Mouse (Mus musculus) heart, adult 18-20 months (tissue): ENCODE results near the gene Usp39. TPM values are rescaled to one million over a fixed set of nuclear protein-coding genes. Genes with fewer than 3 reads are reported as not detected.

Experiments used
- DNase-seq, 2 experiments: peaks; one replicate each; pipeline ENCODE4 v3.0.0; 2021 to 2022; ENCODE audit warnings: mixed read lengths in 1 of 2
- long read RNA-seq, 2 experiments: library from polyadenylated mRNA; stranded (forward); transcript quantifications; one replicate each; pipeline ENCODE4 v2.0.0; 2021
- total RNA-seq, 2 experiments: library from RNA; stranded (reverse); gene quantifications; 2 replicates each; pipeline ENCODE4 v1.2.3; 2021

Usp39 gene
- total RNA-seq = 10 to 100 TPM; 15.9 to 16.1 TPM
- long read RNA-seq, experiment 1, transcript Usp39-201 (13 exons, 2,244 nt) = major isoform, 16 of 19 reads
- long read RNA-seq, experiment 1, partial matches to known transcripts = 1 of 19 reads
- long read RNA-seq, experiment 1, other reads (novel, unspliced or antisense) = 2 of 19 reads
- long read RNA-seq, experiment 2, transcript Usp39-201 (13 exons, 2,244 nt) = major isoform, 7 of 8 reads
- long read RNA-seq, experiment 2, partial matches to known transcripts = 0 of 8 reads
- long read RNA-seq, experiment 2, other reads (novel, unspliced or antisense) = 1 of 8 reads

DNA sequence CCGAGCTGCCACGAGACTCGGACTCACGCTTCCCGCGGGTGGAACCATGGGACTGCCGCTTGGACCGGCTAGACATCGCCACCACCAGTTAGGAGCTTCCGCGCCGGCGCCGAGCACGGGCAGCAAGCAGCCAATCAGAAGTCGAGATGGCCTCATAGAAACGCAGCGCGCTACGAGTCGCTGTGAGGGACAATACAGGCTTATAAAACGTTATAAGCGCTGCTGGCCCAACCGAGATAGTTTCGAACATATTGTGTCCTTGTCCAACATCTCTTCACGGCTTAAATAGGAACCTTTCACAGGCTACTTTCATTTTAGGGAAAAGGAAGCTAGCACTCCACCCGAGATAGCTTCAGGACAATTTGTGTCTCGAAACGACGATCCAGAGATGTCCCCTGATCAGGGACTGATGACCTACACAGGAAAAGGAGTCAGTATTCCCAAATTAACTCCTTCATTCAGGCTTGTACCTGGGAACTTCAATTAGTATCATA is at the start of gene Usp39:
TSS of gene Usp39 (minus strand) at position 111 of the 494 bp plus-strand sequence.
- DNase-seq = peak; percentile 97

DNA sequence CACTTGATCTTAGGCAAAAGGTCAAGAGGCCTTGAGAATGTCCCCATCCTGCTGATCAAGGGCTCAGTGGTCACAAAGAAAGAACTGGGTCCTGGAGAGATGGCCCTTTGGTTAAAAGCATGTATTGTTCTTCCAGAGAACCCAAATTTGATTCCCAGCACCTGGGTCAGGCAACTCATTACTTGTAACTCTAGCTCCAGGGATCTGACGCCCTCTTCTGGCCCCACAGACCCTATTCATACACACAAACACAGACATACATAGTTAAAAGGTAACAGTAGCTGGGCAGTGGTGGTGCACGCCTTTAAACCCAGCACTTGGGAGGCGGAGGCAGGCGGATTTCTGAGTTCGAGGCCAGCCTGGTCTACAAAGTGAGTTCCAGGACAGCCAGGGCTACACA is 47.4 kb upstream of the Usp39 start:
- no peak for DNase-seq

DNA sequence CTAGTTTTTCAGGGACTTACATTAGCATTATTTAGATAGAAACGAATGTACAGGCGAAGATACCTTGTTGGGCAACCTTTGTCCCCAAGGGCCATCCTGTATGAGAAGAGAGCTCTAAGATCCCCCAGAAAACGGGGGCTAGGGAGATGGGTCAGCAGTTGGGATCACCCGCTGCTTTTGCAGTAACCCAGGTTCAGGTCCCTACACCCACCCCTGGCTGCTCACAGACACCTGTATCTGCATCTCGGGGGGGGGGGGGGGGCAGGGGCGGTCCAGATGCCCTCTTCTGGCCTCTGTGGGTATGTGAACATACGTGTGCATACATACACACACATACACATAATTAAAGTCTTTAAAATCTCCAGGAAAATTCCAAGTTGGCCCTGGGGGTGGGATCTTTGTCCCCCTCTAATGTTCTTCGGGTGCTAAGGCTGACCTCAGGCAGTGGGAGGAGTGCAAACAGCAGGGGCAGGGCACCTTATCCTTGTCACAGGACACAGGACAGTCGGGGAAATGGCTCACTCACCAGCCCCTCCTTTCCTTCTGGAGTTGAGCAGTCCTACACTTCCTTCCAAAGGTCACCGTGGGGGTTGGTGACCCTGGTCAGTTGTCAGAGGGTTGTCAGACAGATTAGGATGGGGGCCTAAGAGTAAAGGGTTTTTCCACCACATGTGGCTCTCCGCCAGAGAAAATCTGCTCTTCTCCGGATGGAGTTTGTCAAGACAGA is 46.0 kb upstream of the Usp39 start:
- DNase-seq = peak; percentile 82 to 88

DNA sequence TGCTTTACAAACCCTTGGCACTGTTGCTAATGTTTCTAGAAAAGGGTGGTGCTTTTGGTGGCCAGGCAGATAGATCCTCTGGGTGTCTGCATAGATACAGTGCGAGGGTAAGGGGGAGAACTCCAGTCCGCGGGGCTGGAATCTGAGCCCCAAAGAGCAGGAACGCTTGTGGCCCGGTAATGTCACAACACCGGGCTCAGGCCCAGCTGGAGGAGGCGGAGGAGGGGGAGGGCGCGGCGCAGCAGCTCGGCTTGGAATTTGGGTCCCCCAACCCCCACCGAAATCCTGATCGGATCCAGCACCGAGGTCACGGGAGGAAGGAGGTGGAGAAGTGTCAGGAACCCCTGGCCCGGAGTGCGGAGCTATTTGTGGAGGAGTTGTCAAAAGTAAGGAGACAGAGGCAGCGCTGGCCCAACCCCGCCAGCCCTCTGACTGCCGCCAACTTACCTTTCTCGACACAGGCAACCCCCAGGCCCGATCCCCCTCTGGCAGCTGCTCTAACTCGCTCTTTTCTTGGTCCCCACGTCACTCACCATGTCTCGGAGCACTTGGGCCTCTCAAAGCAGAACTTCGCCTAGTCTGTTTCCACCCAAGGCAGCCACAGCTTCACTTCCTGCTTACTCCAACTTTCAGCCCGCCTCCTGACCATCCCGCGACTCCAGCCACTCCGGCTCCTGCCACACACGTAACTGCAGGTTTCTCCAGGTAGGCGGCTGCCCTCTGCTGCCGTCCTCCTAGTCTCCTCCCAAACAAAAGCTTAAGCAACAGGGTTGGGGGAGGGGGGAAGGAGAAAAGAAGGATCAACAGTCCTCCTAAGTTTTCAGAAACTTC is 45.2 kb upstream of the Usp39 start, which contains the start of gene Vamp8:
TSS of gene Vamp8 (minus strand) at position 763 of the 831 bp plus-strand sequence.
- DNase-seq = peak; percentile 95

DNA sequence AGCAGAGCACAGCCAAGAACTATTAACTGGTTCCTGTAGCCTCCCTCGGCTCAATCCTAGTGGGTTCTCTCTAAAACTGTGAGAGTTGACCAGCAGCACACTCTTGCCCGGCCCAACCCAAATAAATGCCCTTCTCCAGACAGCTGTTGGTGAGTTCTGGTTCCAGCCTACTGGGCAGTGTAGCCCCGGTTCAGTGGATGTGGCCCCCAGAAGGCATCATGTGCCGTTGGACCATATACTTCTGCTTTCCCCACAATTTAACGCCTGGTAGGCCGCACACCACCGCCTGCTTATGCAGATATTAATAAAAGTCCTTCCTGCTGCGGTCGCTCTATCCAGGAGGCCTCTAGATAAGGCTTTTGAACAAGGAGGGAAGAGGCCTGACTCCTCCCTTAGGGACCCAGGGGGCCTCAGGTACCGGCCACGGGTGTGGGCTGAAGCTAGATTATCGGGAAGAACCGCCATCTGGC is 44.5 kb upstream of the Usp39 start:
- DNase-seq = no peak

DNA sequence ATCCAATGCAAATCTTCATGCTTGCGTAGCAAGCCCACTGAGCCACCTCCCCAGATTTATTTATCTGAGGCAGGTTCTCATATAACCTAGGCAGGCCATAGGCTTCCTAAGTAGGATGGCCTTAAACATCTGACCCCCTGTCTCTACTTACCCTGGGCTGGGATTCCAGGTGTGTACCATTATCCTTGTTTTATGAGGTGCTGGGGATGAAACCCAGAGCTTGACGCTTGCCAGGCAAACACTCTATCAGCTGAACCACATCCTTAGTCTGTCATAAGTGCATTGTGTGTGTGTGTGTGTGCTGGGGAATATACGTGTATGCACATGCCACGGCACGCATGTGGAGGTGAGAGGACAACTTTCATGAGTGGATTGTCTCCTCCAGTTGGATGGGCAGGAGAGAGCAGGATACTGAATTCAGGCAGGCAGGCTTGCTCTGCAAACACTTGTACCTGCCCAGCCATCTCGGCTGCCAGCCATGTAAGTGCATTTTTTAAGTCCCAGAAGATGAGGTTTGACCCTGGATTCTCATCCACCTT is 43.9 kb upstream of the Usp39 start:
- DNase-seq = no peak

DNA sequence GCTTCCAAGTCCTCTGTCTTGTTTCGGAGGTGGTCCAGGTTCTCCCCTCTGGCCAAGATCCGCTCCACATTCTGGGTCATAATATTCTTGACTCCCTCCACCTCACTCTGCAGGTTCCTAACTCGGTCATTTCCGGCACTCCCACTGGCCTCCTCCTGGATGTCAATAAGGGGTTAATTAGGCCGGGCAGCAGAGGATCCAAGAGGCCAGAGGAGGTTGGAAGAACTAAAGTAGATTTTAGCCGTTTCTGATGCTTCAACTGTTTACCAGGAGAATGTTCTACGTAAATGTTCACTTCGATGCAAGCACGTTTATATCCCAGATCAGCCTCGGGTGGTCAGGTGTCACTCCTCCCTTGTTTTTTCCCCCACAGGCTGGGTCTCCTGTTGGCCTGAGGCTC is 43.3 kb upstream of the Usp39 start:
- no peak for DNase-seq

DNA sequence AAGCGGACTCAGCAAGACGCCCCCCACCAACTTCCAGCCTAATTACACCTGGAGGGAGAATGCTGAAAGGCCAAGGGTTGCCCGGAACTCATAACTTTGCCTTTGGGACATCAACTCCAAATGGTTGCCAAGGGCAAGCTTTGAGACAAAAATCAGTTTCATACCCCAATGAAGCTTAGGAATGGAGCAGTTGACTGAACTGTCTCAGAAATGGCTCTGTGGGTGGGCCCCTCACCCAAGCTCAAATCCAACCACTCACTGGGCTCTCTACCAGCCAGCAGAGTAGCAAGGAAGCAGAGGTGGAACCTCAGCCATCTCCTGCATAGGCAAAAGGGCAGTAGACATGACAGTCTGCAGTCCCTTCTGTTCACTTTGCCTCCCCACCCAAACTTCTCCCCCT is 42.8 kb upstream of the Usp39 start:
- DNase-seq = no peak

DNA sequence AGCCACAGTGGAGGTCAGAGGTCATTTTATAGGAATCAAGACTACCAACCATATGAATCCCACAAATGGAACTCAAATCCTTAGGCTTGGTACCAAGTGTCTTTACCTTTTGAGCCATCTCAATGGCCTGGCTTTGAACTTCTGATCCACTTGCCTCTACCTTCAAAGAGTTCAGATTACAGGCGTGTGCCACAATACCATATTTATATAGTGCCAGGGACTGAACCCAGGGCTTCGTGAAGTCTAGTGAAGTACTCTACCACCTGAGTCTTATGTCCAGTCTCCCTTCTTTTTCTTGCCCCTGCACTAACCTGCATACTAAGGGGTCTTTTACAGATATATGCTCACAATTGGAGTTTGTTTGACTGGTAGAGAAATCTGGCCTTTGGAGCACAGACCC is 41.6 kb upstream of the Usp39 start:
- no peak for DNase-seq

DNA sequence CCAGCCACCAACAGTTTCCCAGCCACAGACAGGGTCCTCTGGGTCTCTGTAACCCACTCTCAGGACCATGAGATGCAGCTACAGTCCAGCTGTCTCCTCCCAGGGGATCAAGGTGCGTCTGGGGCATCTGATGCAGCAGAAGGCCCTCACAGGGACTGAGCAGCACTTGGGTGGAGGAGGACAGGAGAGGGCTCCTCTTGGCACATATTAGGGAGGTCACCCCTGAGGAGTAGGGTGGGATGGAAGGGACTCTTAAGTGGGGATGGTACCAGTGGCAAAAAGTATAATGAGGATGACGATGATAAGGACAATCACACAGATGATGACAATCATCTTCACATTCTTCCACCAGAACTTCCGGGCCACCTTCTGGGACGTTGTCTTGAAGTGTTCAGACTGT is 40.3 kb upstream of the Usp39 start:
- DNase-seq = no peak

DNA sequence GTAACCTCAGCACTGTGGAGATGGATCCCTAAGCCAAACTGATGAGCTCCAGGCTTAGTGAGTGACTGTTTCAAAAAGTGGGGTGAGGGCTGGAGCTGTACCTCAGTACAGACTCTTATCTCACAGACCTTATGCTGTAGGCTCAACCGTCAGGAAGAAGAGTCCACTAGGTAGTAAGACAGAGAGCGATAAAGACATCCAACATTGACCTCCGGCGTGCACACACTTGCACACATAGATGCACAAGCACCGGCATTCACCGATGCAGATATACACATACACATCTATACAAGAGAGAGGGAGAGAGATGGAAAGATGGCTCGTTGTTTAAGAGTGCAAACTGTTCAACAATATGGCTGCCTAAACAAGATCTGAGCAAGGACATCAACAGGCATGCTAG is 39.0 kb upstream of the Usp39 start:
- no peak for DNase-seq

DNA sequence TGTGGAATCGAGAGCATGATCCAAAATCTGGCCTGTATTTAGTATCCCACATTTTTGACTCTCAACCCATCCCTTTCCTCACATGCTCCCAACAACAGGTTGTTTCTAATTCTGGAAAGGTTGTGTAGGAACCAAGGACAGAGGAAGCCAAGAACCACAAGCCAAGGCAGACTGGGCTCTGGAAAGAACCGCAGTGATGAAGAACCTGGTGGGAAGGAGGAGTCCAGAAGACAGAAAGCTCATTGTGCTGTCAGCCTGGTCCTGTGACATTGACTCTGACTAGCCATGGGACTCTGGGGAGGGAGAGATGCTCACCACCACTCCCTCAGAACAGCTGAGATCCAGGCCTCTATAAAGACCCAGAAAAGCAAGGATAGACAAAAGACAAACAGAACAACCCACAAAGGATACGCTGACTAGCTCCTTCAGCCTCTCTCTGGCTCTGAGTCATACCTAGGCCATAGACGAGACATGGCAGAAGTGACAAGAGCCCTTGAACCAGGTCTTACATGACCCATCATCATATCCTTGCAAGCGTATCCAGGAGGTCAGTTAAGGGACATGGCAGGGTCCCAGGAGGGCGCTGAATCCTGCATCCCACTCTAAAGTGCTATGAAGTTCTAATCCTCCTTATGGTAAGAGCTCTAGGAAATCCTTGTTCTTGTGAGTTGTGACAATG is 38.3 kb upstream of the Usp39 start:
- no peak for DNase-seq

DNA sequence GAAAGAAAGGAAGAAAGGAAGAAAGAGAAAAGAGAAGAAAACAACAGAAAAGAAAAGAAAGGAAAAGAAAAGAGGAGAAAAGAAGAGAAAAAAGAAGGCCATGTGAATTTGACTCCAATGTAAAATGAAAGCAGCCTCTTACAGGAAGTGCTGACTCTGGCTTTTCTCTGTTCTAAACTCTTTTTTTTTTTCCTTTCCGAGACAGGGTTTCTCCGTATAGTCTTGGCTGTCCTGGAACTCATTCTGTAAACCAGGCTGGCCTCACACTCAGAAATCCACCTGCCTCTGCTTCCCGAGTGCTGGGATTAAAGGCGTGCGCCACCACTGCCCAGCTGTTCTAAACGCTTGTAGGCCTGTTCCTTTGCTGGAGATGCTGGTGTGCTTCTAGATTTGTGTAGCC is 37.5 kb upstream of the Usp39 start:
- no peak for DNase-seq

DNA sequence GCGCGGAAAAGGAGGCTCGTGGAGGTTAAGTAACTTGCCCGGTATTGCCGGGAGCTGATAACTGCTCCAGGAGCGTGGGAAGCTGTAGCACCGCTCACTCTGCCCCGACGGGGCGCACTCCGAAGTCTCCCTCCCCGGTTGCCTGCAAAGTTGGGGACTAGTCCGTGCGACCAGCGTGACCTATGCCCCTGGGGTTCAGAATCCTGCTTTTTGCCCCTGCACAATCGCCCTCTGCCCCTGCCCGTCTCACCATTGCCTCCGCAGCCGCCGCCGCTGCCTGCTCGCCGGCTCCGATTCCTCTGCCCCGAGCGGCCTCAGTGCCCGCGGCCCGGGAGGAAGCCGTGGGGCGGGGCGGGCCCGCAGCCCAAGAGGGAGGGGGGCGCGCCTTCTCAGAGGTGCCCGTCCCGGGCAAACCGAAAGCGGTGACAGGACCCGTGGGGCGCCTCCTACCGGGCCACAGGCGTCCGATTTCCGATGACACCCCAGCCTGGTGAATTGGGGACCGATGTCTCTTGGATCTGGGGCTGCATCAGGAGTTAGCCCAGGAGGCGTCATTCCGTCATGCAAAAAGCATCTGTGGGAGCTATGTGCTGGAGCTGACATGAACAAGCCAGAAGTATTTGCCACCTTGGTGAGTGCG is 35.3 kb upstream of the Usp39 start, which contains the start of gene Vamp5:
TSS of gene Vamp5 (minus strand) at position 338 of the 640 bp plus-strand sequence.
- DNase-seq = peak; percentile 89 to 92

DNA sequence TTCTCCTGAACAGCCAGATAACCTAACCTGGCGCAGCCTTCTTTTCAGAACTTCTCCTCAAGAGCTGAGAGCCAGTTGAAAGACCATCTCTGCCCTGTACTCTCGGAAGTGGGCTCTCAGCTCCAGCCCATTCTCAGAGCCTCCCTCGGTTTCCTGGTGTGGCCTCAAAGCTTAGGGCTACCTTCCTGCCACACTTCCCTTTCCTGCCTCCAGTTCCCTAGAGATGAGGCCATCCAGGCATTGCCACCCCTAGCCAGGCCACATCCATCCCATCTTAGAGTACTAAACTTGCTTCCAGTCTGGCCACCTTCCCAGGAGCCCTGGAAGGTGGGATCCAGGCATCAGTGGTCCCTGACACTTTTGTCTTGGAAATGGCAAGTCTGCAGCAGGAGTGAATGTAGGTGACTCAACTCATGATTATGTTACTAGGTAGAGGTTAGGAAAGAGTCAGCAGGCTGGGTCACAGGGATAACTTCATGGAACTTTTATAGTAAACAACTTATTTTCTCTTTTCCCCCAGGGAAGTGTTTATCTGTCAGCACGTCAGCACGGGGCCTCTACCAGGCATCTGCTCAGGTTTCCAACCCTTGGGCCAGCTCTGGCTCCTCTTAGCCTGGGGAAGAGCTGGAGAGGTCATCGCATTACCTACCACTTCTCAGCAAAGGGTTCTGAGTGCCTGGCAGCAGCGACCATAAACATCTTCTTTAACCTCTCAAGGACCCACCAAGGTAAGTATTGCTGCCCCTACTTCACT is 34.6 kb upstream of the Usp39 start:
- peak; percentile 45 to 50 for DNase-seq

DNA sequence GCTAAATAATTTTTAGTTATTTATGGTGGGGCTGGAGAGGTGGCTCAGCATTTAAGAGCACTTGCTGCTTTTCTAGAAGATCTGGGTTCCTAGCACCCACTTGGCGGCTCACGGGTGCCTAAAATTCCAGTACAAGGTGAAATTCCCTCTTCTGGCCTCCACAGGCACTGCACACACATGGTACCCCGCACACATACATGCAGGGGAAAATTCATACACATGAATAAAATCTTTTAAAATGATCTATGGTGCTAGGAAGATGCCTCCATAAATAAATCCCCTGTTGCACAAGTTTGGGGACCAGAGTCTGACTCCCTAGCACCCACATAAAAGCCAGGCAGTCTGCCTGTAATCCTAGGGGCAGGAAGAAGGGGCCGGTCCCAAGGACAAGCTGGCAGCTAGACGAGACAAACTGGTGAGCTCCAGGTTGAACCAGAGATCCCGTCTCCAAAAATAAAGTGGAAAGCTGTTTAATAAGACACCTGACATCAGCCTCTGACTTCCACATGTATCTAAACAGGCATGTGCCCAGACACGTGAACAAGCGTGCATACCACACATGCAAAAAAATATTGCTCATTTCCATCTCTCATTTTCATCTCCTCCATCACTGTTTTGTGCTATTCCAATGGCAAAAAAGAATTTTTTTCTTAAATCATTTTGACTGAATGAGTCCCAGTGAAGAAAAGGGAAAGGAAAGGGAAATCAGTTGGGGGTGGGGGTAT is 33.7 kb upstream of the Usp39 start:
- DNase-seq = no peak

DNA sequence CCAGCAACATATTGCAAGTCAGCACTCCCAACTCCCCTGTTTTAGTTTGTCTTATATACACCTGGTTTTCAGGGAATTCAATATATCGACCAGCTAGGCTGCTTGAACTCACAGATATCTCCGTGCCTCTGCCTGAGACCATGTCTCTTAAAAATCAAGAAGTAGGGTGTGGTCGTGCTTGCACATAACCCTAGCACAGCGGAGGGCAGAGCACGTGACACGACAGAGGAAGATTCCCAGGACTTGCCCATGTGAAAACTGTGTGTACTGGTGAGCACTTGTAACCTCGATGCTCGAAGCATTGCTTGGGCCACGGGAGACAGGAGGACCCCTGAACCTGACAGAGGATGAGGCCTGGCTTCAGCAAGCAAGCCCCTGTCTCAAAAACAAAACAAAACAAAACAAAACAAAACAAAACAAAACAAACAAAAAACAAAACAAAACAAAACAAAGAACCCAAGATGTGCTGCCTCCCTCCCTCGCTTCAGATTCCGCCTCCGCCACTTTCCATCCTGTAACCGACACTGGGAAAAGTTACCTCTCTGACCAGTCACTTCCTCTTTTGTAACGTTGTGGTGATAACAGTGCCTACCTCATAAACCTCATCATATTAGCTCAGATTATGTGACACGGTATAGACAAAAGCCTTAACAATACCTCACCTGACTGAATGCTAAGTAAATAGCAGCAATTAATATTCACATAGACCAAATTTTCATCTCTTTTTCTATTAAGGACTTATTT is 30.0 kb upstream of the Usp39 start:
- DNase-seq = no peak

DNA sequence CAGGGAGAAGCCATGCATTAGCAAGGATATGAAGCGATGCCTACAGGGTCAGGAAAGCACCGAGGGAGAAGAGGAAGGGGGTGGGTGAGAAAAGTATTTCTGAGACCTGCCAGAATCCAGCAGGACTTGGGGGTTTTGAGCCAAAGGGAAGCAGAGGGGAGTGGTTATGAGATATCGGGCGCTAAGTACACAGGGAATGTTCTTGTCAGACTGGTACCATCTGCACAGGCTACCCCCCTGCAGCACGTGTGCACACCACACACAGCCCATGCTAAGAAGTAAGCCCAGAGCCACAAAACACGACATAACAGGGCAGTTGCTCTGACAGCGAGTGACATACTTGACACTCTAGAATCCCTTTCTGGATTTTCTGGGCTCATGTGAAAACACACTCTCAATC is 29.2 kb upstream of the Usp39 start:
- DNase-seq = no peak

DNA sequence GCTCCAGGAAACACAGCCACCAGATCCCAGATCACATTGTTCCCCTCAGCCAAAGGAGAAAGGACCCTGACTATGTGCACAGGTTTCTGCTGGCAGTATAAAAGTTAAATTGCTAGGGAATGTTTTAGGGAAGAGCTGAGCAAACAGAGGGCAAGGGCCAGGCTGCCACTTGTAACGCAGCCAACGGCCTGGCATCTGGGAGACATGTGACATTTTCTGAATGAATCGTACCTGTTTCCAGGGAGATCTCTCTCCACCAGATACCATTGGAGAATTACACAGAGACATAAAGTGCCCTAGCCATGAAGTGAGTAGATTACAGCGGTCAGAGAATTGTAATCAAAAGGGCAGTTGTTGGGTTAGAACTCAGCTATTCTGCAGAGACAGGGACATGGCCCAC is 28.2 kb upstream of the Usp39 start:
- no peak for DNase-seq
